Mouse (Mus musculus): ENCODE measurements around the gene Sntg2. TPM values are rescaled to one million over a fixed set of nuclear protein-coding genes. Genes with fewer than 3 reads are reported as not detected.

The Sntg2 gene
- polyA plus RNA-seq, 1 experiment, result not detected

DNA sequence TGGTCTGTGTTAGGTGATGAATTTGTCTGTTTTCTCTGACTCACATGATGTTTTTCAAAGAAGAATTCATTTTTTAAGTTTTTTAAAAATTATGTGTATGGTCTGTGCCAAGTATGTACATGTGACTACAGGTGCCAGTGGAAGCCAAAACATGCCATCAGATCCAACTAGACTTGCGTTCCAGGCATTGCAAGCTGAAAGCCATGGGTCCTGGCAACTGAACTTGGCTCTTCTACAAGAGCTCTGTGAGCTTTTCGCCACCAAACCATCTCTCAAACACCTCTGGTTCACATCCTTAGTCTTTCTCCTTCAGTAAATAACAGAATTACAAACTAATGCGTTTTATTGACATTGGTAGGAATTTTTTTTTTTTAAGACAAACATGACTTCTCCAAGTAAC lies 191.5 kb downstream of the Sntg2 start:
- TF ChIP-seq CTCF (IDR thresholded peaks at IDR 0.05; ENCODE audit: control insufficient read depth, insufficient read depth, low read length) (no peak), POLR2A (IDR thresholded peaks at IDR 0.05; ENCODE audit: borderline replicate concordance, control insufficient read depth, low read depth, low read length) (no peak)
- 72% methylated on average over 3 of the region's 3 CpGs for WGBS
- no peak overlapping the region for H3K27ac ChIP-seq (ENCODE audit: control insufficient read depth, insufficient read depth, low read depth, low read length, poor library complexity)
- H3K4me1 ChIP-seq (ENCODE audit: control insufficient read depth, insufficient read depth, low read length), result no peaks in the 10 kb centered on the region
- H3K4me3 ChIP-seq (replicated peaks; ENCODE audit: control insufficient read depth, low read depth, low read length), result no peak overlapping the region

DNA sequence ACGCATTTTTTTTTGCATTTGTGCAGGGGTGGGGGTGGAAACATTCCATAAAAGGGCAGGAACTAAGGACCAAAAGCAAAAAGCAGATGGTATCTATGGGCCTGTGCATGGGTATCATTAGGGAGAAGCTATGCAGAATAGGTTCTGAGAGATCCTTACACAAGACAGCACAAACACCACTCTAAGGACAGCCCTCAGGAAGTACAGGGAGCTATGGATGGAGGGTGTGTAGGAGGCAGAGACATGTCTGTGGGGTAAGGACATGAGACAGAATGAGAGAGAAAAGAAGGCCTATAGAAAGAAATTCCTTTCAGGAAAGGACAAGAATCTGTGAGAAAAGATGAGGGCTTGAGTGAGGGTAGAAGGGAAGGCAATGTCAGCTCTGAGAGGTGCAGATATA lies 193.6 kb downstream of the Sntg2 start:
- WGBS, result 63% methylated on average over 1 of the region's 1 CpGs
- no peak for TF ChIP-seq CTCF (IDR thresholded peaks at IDR 0.05; ENCODE audit: control insufficient read depth, insufficient read depth, low read length)
- no peak for TF ChIP-seq POLR2A (IDR thresholded peaks at IDR 0.05; ENCODE audit: borderline replicate concordance, control insufficient read depth, low read depth, low read length)
- Histone ChIP-seq H3K4me3 (replicated peaks; ENCODE audit: control insufficient read depth, low read depth, low read length) (no peak overlapping the region), H3K4me1 (ENCODE audit: control insufficient read depth, insufficient read depth, low read length) (no peaks in the 10 kb centered on the region), H3K27ac (ENCODE audit: control insufficient read depth, insufficient read depth, low read depth, low read length, poor library complexity) (no peak overlapping the region)

DNA sequence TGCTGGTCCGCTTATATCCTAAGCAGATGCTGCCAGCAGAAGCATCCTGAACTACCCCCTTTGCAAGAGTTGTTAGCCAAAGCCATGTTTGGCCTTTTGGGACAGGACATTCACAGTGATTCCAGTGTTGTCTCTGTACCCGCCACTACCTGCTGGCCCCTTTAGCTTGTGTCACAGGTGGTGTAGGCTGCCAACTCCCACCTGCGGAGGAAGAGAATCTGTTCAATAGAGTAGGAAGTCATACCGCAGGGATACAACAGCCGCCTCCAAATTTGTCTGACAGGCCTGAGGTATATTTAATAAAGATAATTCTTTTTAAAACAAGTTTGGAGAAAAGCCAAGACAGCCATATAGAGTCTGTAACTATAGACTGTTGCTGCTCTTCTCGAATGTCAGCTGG lies 195.2 kb downstream of the Sntg2 start:
- WGBS, result 76% methylated on average over 6 of the region's 6 CpGs
- H3K4me3 ChIP-seq (replicated peaks; ENCODE audit: control insufficient read depth, low read depth, low read length), result no peak overlapping the region
- no peak overlapping the region for H3K27ac ChIP-seq (ENCODE audit: control insufficient read depth, insufficient read depth, low read depth, low read length, poor library complexity)
- no peak for TF ChIP-seq CTCF (IDR thresholded peaks at IDR 0.05; ENCODE audit: control insufficient read depth, insufficient read depth, low read length)
- TF ChIP-seq POLR2A (IDR thresholded peaks at IDR 0.05; ENCODE audit: borderline replicate concordance, control insufficient read depth, low read depth, low read length), result no peak
- H3K4me1 ChIP-seq (ENCODE audit: control insufficient read depth, insufficient read depth, low read length), result no peaks in the 10 kb centered on the region

DNA sequence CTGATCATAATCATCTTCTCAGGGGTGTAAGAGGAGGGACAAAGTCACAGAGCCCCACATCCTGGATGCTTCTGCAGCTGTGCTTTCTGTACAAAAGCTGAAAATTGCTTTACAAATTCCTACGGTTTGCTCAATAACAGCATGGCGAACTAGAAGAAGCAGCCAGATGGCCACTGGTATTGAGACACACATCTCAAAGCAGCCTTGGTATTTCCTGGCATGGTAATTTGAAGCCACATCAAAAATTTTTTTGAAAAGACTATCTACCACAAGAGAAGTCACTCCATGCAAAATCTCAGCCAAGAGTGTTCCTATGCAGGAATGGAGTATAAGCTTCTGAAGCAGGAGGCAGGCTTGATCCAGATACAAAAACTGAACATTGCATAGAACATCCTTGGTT lies 195.6 kb downstream of the Sntg2 start:
- Histone ChIP-seq H3K4me3 (replicated peaks; ENCODE audit: control insufficient read depth, low read depth, low read length) (no peak overlapping the region), H3K4me1 (ENCODE audit: control insufficient read depth, insufficient read depth, low read length) (no peaks in the 10 kb centered on the region), H3K27ac (ENCODE audit: control insufficient read depth, insufficient read depth, low read depth, low read length, poor library complexity) (no peak overlapping the region)
- 70% methylated on average over 2 of the region's 2 CpGs for WGBS
- TF ChIP-seq POLR2A (IDR thresholded peaks at IDR 0.05; ENCODE audit: borderline replicate concordance, control insufficient read depth, low read depth, low read length) (no peak), CTCF (IDR thresholded peaks at IDR 0.05; ENCODE audit: control insufficient read depth, insufficient read depth, low read length) (no peak)

DNA sequence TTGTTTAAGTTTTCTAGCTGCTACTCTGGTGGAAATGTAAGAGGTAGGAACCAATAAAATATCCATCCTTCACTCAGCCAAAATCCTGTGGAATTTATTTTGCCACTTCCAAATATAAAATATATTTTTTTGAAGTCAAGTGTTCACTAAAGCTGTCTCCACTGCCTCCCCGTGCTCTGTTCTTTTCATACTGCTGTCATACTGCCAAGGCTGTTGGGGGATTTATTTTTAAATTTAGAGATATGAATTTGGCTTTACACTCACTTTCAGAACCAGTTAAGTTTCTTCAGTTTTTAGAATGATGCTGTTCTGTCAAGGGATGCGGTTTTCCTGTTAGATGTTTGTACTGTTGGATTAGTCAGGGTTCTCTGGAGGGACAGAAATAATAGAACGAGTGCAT lies 204.7 kb downstream of the Sntg2 start:
- H3K27ac ChIP-seq (ENCODE audit: control insufficient read depth, insufficient read depth, low read depth, low read length, poor library complexity), result no peak overlapping the region
- TF ChIP-seq POLR2A (IDR thresholded peaks at IDR 0.05; ENCODE audit: borderline replicate concordance, control insufficient read depth, low read depth, low read length) (no peak), CTCF (IDR thresholded peaks at IDR 0.05; ENCODE audit: control insufficient read depth, insufficient read depth, low read length) (no peak)
- 68% methylated on average over 3 of the region's 3 CpGs for WGBS
- H3K4me1 ChIP-seq (ENCODE audit: control insufficient read depth, insufficient read depth, low read length), result no peaks in the 10 kb centered on the region
- H3K4me3 ChIP-seq (replicated peaks; ENCODE audit: control insufficient read depth, low read depth, low read length), result no peak overlapping the region

DNA sequence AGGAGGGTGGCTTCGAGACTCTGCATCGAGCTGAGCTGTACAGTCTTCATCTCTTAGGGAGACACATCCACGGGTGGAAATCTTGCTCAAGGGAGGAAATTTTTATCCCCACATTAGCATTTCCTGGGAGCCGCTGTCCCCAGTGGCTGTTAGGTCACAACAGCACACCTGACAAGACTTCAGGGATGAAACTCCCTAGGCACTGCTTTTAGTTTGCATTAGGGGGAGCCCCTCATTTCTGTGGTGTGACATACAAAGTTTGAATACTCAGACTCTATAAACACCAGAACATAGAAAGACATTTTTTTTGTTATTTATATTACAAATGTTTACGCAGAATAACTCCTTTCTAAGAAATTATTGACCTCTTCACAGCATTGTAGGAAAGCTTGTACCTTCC lies 208.6 kb downstream of the Sntg2 start:
- Histone ChIP-seq H3K4me3 (replicated peaks; ENCODE audit: control insufficient read depth, low read depth, low read length) (no peak overlapping the region), H3K4me1 (ENCODE audit: control insufficient read depth, insufficient read depth, low read length) (no peaks in the 10 kb centered on the region), H3K27ac (ENCODE audit: control insufficient read depth, insufficient read depth, low read depth, low read length, poor library complexity) (no peak overlapping the region)
- no peak for TF ChIP-seq CTCF (IDR thresholded peaks at IDR 0.05; ENCODE audit: control insufficient read depth, insufficient read depth, low read length)
- TF ChIP-seq POLR2A (IDR thresholded peaks at IDR 0.05; ENCODE audit: borderline replicate concordance, control insufficient read depth, low read depth, low read length), result no peak
- 67% methylated on average over 5 of the region's 5 CpGs for WGBS

DNA sequence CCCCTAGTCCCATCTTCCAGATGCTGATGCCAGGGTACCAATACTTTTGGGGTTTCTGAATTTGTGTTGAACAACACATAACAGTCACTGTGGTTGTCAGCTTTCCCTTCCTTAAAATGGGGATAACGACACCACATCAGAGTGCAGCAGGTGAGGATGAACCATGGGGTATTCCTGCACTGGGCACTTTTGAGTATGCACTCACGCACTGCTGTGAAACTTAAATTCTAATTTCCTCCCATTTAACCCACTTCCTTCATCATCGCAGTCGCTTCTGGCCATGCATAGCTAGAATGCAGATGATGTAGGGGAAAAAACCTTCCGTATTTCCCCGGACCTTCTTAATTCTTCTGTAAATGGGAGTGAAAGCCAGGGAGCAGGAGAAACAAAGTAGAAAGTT lies 209.2 kb downstream of the Sntg2 start:
- no peak overlapping the region for H3K4me3 ChIP-seq (replicated peaks; ENCODE audit: control insufficient read depth, low read depth, low read length)
- WGBS, result 78% methylated on average over 6 of the region's 6 CpGs
- no peaks in the 10 kb centered on the region for H3K4me1 ChIP-seq (ENCODE audit: control insufficient read depth, insufficient read depth, low read length)
- TF ChIP-seq CTCF (IDR thresholded peaks at IDR 0.05; ENCODE audit: control insufficient read depth, insufficient read depth, low read length) (no peak), POLR2A (IDR thresholded peaks at IDR 0.05; ENCODE audit: borderline replicate concordance, control insufficient read depth, low read depth, low read length) (no peak)
- H3K27ac ChIP-seq (ENCODE audit: control insufficient read depth, insufficient read depth, low read depth, low read length, poor library complexity), result no peak overlapping the region

DNA sequence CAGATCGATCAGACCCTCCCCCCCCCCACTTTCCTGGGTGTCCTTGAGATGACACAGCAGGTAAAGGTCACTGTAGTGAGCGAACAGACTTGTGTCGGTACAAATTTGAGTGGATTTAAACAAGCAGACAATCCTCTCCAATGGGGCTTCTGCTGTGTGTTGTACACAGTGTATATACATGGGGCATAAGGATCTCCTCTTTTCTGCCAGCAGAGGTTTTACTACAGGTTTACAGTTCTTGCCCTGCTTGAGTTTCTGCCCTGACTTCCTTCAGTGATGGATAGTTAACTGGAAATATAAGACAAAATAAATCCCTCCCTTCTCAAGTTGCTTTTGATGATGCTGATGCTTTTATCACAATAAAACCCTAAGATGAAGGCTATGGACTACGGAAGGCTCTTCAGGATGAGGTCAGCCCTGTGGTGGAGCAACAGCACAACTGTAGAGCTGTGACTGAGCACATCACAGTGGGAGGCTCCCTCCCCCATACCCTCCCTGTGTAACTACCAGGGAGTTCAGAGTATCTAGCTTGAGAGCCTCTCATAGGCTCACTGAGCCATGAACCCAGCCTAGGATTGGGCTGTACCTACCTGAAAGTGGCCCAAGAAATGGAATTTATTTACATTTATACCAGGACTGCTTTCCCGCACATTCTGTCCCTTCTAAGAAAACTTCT lies 211.3 kb downstream of the Sntg2 start:
- H3K4me1 ChIP-seq (ENCODE audit: control insufficient read depth, insufficient read depth, low read length), result no peaks in the 10 kb centered on the region
- WGBS, result 72% methylated on average over 5 of the region's 5 CpGs
- no peak overlapping the region for H3K27ac ChIP-seq (ENCODE audit: control insufficient read depth, insufficient read depth, low read depth, low read length, poor library complexity)
- TF ChIP-seq POLR2A (IDR thresholded peaks at IDR 0.05; ENCODE audit: borderline replicate concordance, control insufficient read depth, low read depth, low read length) (no peak), CTCF (IDR thresholded peaks at IDR 0.05; ENCODE audit: control insufficient read depth, insufficient read depth, low read length) (no peak)
- no peak overlapping the region for H3K4me3 ChIP-seq (replicated peaks; ENCODE audit: control insufficient read depth, low read depth, low read length)

DNA sequence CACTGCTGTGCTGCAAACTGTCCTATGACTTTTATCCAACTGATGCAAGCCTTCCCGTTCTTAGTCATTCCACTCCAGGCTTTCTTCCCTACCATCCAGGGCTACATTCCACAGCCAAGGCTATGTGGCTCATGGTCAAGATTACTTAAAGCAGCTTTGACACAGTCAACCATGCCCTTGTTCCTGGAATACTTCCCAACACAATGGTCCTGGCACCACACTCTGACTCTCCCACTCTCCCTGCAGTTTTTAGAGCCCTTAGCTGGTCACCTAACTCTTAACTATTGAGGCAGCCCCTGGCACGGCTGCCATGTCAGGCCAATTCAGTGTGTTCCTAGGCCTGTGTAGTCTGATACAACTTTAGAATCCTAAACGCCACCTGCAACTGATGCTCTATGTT lies 212.7 kb downstream of the Sntg2 start:
- Histone ChIP-seq H3K27ac (ENCODE audit: control insufficient read depth, insufficient read depth, low read depth, low read length, poor library complexity) (no peak overlapping the region), H3K4me3 (replicated peaks; ENCODE audit: control insufficient read depth, low read depth, low read length) (no peak overlapping the region), H3K4me1 (ENCODE audit: control insufficient read depth, insufficient read depth, low read length) (no peaks in the 10 kb centered on the region)
- TF ChIP-seq POLR2A (IDR thresholded peaks at IDR 0.05; ENCODE audit: borderline replicate concordance, control insufficient read depth, low read depth, low read length) (no peak), CTCF (IDR thresholded peaks at IDR 0.05; ENCODE audit: control insufficient read depth, insufficient read depth, low read length) (no peak)
- WGBS, result 83% methylated on average over 3 of the region's 3 CpGs
